Mouse (Mus musculus): ENCODE measurements at regions not wholly inside any gene's neighbourhood (a gene's known extent, or its start where the extent isn't known, plus 50 kb on each side); places are given as distances from the start of the nearest gene placed in this dataset.

- DNase-seq (ENCODE audit: low spot score in 2 of 2) = no peak
Measured at GRCm38 (mm10) chr2:178997921-178998320, 444.3 kb upstream of the Cdh4 start.

GRCm38 (mm10) chr2:179000448-179001081 is 441.7 kb upstream of the Cdh4 start:
- DNase-seq (ENCODE audit: low spot score in 2 of 2) = no peak

GRCm38 (mm10) chr2:179007766-179008165 is 434.5 kb upstream of the Cdh4 start:
- DNase-seq (ENCODE audit: low spot score in 2 of 2) = no peak

GRCm38 (mm10) chr2:179013891-179014593 is 428.2 kb upstream of the Cdh4 start:
- DNase-seq (ENCODE audit: low spot score in 2 of 2) = no peak

- DNase-seq (ENCODE audit: low spot score in 2 of 2) = no peak
Measured at GRCm38 (mm10) chr2:179022675-179023194, 419.5 kb upstream of the Cdh4 start.

- DNase-seq (ENCODE audit: low spot score in 2 of 2) = no peak
Measured at GRCm38 (mm10) chr2:179024225-179024624, 418.0 kb upstream of the Cdh4 start.

- no peak for DNase-seq (ENCODE audit: low spot score in 2 of 2)
Measured at GRCm38 (mm10) chr2:179033171-179033570, 409.1 kb upstream of the Cdh4 start.

- DNase-seq (ENCODE audit: low spot score in 2 of 2) = no peak
Measured at GRCm38 (mm10) chr2:179035446-179035845, 406.8 kb upstream of the Cdh4 start.

- DNase-seq (ENCODE audit: low spot score in 2 of 2) = no peak
Measured at GRCm38 (mm10) chr2:179039697-179040096, 402.5 kb upstream of the Cdh4 start.

- DNase-seq (ENCODE audit: low spot score in 2 of 2) = no peak
Measured at GRCm38 (mm10) chr2:179043671-179044070, 398.6 kb upstream of the Cdh4 start.

GRCm38 (mm10) chr2:179045361-179045760 is 396.9 kb upstream of the Cdh4 start:
- no peak for DNase-seq (ENCODE audit: low spot score in 2 of 2)

- DNase-seq (ENCODE audit: low spot score in 2 of 2) = no peak
Measured at GRCm38 (mm10) chr2:179054441-179054840, 387.8 kb upstream of the Cdh4 start.

- DNase-seq (ENCODE audit: low spot score in 2 of 2) = no peak
Measured at GRCm38 (mm10) chr2:179064616-179065015, 377.6 kb upstream of the Cdh4 start.

- DNase-seq (ENCODE audit: low spot score in 2 of 2) = no peak
Measured at GRCm38 (mm10) chr2:179069520-179069919, 372.7 kb upstream of the Cdh4 start.

GRCm38 (mm10) chr2:179070346-179070745 is 371.9 kb upstream of the Cdh4 start:
- DNase-seq (ENCODE audit: low spot score in 2 of 2) = peak; percentile 5 to 23

GRCm38 (mm10) chr2:179080462-179081274 is 361.6 kb upstream of the Cdh4 start:
- no peak for DNase-seq (ENCODE audit: low spot score in 2 of 2)

GRCm38 (mm10) chr2:179086915-179087314 is 355.3 kb upstream of the Cdh4 start:
- no peak for DNase-seq (ENCODE audit: low spot score in 2 of 2)

GRCm38 (mm10) chr2:179091480-179091879 is 350.8 kb upstream of the Cdh4 start:
- no peak for DNase-seq (ENCODE audit: low spot score in 2 of 2)

- DNase-seq (ENCODE audit: low spot score in 2 of 2) = no peak
Measured at GRCm38 (mm10) chr2:179093996-179094395, 348.2 kb upstream of the Cdh4 start.

GRCm38 (mm10) chr2:179095981-179096380 is 346.2 kb upstream of the Cdh4 start:
- DNase-seq (ENCODE audit: low spot score in 2 of 2) = no peak

GRCm38 (mm10) chr2:179096861-179097260 is 345.4 kb upstream of the Cdh4 start:
- no peak for DNase-seq (ENCODE audit: low spot score in 2 of 2)

GRCm38 (mm10) chr2:179099783-179100182 is 342.4 kb upstream of the Cdh4 start:
- DNase-seq (ENCODE audit: low spot score in 2 of 2) = no peak
